Mouse (Mus musculus) kidney, postnatal 4 days (tissue): ENCODE measurements around the gene Gm10964.

ENCODE experiments used
- DNase-seq, 2 experiments: peaks; one replicate each; pipeline ENCODE4 v3.0.0; 2021; ENCODE audit warnings: mixed read lengths in 2 of 2

Gm10964 gene

DNA sequence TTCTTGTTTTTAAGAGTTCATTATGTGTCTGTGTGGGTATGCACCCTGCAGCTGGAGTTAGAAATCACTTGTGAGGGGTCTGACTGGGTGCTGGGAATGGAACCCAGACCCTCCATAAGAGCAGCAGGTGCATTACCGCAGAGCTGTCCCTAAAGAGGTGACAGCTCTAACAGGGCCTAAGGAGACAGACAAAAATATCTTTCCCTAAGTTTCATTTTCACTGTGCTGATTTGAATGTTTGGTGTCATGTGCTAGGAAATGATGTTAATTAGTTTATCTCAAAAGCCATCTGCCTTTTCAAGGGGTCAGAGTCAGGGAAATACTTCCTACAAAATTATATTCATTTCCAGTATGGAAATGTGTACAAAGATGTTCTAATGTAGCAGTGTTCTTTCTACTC is at the start of gene Gm10964:
TSS of gene Gm10964 (plus strand) at position 38 of the 400 bp plus-strand sequence.
- no peak for DNase-seq

DNA sequence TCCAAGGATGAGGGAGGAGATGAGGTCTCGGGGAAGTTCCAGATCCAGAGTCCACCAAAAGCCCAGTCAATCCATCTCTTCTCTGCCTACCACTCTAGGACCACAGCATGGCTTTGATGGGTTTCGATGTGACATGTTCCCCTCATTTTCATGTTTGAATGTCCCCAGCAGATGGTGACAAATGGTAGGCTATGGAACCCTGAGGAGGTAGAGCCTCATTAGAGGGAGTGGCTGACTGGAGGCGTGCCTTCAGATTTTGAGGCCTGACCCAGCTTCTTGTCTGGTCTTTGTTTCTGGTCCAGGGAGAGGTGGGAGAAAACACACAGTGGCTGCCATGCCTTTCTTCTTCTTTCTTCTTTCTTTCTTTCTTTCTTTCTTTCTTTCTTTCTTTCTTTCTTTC is 48.7 kb upstream of the Gm10964 start:
- DNase-seq: peak; percentile 12 to 26

DNA sequence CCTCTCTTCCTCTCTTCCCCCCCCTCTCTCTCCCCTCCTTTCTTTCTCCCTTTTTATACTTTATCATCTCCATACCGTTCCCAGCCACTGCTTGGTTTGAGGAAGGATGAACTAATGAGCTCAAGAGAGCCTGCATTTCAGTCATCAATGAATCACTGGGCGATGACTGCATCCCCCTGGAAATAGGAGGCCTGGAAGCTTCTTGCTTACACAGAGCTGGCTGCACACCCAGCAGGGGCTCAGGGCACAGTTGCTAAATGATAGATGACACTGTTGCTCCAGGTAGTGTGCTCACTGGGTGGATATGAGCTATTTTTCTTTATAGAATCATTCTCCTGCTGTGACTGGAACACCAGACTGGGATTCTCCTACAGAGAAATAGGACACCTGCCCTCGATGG is 43.6 kb upstream of the Gm10964 start:
- no peak for DNase-seq

DNA sequence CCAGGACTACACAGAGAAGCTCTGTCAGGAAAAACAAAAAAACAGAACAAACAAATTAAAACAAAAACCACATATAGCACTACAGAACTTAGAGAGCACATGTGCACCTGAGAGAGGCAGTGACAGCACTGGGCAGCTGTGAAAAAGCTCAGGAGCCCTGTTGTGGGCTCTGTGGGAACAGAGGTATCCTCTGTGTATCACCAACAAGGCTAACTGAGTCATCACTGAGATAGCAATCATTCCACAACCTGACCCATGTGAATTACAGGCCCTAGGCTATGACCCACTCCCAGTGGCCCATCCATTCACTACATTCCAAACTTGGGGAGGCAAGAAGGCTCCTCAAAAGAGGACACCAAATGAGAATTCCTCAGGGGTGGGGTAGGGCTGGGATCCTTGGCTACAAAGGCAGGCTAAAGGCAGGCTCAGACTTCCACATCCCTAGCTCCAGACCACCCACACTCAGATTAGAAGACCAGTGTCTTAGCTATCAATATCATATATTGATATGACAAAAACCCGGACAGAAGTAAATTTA is 42.7 kb upstream of the Gm10964 start:
- no peak for DNase-seq

DNA sequence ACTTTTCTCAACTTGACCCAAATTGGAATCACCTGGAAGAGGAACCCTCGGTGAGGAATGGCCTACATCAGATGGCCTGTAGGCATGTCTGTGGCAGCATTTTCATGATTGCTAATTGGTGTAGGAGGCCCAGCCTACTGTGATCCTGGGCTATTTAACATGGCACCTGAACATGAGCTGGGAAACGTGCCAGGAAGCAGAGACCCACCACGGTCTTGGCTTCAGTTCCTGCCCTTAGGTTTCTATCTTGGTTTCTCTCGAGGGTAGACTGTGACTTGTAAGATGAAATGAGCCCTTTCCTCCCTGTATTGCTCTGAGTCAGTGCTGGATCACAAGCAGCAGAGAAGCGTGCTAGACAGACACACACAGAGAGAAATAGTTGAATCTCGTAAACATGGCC is 34.5 kb upstream of the Gm10964 start:
- DNase-seq: no peak

DNA sequence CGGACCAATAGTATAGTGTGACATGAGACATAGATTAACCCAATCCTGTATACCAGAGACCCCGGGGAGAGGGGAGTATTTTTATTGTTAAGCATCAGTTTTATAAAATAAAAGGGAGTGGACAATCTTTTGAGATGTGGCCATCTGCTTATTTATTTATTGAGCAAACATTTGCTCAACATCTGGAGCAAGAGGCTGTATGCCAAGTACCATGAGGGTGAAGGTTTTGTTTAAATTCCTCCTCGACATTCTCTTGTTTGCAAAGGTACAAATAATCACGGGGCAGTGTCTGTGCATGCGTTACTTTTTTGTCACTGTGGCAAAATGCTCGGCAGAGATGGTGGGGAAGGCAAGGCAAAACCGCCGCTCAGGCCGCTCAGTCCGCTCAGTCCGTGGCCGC is 33.7 kb upstream of the Gm10964 start:
- DNase-seq: no peak

DNA sequence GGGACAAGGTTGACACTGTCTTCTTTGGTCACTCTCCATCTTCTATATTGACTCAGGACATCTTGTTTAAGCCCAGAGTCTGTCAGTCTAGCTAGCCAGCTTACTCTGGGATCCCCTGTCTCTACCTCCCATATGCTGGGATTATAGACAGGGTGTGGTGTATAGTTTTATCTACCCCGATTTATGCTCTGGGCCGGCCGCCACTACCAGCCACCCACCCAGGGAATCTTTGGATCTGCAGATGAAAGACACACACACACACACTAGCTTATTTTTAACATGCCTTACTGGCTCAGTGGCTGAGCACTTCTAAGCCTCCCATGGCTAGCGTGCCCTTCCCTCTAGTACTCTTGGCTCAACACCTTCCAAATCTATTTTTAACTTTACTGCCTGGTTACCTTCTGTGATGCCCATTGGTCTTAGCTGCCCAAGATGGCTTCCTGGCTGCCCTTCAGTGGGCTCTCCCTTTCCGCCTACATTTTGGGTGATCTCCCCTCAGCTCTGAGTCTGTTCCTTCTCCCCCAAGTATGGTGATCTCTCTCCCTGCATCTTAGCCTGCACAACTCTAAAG is 29.6 kb upstream of the Gm10964 start:
- no peak for DNase-seq

DNA sequence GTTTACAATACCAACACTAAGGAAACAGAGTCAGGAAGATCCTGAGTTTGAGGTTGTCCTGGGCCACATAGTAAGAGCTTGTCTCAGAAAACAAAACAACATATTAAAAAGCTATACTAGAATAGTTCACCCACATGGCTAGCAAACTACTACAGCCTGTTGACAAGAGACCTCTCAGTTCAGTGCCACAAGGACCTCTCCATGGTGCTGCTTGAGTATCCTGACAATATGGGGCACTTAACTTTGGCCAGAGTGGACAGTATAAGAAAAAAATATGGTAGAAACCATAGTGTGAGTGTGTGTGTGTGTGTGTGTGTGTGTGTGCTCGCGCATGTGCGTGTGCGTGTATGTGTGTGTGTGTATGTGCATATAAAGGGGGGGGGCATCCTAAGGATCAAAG is 27.0 kb upstream of the Gm10964 start:
- peak; percentile 50 to 60 for DNase-seq

DNA sequence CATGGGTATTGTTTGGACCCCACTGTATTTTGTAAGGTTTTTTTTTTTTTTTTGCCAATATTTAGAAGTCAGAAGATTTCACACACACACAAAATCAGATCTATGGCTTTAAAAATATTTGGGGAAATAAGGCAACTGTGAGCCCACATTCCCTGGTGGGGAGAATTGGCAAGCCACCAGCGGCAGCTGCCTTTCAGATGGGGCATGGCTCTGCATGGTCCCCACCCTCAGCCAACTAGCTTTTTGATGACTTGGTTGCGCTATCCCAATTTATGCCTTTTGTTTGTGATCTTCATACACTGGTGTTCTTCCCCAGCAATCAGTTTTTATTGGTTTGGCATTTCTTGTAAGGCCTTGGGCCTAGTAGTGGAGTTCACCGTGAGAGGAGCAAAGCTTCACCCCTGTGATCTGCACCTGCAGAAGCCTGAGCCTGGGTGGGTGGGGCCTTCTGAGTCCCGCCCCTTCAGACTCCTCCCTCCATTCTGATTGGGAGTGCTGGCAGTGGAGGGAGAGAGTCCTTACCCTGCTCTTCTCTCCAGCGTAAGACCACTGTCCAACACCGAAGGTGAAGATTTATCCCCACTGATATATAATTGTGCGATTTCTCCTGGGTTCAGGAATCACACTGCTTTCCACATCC is 24.8 kb upstream of the Gm10964 start:
- DNase-seq: no peak

DNA sequence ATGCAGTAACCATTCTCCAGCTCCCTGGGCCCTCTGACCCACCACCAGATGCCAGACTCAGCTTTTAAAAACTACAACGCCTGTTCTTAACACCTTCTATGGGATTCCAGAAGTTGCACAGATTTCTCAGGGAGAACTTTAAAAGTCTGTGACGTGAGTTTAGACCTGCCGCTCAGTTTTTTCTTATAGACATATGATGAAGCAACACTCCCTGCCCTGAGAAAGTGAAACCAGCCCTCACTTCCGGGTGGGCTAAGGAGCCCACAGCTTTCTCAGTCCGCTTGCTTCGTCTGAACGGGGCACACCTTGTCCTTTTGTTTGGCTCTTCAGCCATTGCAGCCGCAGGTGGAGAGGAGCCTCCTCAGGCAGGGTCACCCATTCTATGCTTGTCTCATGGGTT is 24.2 kb upstream of the Gm10964 start:
- DNase-seq: no peak

DNA sequence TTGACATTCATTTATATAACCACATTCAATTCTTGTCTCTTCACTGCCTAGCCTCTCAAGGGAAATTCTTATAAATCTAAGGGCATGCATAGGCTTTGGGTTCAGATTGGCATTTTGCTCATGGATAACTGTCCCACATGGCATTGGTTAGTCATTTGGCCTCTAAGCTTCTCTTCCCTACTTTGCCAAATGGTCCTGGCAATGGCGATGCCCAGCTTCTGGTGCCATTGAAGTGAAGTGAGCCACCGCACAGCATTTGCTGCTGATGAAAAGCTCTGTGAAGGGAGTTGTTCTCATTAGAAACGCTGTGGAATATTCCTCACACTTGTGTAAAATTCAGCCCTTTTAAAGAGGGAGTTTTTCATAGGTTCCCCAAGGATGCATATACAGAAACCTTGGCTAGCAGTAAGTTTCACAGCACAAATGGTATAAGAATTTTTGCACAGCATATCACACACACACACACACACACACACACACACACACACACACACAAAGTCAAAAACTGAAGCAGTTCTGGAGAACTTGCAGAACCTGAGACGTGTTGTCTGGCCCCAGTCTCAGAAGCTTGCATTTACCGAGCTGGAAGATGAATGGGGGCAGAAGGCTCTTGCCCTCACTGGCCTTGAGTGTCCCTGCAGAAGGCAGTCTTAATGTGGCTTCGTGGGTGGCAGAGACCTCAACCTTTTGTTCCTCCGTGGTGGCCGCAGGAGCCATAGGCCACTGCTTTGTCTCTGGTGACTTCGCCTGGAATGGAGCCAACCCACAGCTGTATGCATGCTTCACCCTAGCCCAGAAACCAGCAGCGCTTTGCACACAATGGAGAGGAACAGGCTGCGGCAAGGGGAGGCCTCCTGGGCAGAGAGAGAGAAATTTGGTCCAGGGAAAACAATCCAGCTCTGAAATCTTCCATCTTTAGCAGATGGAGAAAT is 23.1 kb upstream of the Gm10964 start:
- peak; percentile 81 to 85 for DNase-seq

DNA sequence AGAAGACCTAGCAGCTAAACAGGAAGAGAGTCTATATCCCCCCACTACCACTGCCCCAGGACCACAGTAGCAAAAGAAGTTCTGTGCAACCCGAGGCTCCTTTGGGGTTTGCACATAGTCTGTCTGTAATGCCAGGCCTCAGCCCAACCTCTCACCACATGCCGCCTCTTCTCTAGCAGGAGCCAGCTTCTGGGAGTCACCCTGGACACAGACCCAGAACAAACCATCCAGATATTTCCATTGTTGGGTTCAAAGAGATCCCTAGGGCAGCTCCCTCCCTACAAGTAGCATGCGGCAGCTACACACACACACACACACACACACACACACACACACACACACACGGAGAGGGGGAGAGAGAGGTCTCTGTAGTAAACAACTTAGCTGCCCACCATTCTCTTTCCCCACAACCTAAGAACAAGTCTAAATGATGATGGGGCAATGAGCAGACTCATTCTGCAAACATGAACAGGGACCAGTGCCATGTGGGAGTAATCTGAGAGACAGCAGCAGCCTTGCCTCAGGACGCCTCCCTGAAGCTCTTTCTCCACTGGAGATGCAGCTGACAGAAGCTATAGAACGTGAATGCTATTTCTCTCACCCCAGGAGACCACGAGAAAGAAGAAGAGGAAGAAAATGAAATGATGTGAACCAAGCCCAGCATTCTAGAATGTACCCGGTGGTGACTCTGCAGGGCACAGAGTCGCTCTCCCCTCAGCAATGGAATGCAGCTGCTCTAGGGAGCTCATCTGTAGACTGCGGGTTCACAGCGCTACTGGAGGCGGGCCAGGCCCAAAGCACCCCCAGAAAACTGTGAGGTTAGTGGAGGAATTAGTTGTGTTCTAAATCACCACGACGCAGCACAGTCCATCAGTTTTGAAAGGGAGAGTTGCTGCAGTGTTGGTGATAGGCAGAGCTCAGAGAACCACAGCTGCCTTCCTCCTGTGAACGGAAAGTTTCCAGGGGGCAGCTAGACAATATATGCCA is 22.1 kb upstream of the Gm10964 start:
- peak; percentile 46 to 56 for DNase-seq

DNA sequence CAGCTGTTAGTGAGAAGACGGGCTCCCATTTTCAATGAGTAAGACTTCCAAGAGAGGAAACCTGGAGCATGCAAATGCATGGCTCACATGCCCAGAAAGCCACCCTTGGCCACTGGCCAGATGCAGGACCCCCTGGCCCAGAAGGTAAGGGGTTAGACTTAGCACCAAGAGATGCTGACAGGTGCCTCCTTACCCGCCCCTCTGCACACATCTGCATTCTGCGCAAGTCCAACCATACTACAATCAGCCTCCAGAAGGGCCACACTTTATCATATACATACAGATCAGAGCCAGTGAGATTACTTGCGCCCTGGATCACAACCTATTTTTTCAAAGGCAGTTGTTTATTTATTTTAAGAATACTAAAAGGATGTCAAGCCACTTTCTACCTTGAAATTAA is 20.4 kb upstream of the Gm10964 start:
- DNase-seq: no peak

DNA sequence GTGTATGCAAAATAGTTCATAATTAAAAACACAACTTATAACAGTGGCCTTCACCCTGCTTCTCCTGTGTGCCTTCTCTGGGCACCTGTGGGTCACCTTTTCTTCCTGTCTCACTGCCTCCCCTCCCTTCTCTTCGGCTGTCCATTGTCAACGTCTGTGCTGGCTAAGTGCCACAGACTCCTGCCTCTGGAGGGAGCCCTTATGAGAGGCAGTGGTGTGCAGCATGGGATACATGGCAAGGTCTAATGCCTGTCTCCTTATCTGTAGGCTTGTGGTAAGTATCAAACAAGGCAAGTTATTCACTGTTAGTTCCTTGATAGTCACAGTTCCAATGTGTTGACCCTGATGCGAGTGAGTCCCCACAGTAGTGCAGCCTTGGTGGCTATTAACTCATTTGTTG is 15.0 kb upstream of the Gm10964 start:
- peak in 1 of 2 experiments; percentile 18 for DNase-seq

DNA sequence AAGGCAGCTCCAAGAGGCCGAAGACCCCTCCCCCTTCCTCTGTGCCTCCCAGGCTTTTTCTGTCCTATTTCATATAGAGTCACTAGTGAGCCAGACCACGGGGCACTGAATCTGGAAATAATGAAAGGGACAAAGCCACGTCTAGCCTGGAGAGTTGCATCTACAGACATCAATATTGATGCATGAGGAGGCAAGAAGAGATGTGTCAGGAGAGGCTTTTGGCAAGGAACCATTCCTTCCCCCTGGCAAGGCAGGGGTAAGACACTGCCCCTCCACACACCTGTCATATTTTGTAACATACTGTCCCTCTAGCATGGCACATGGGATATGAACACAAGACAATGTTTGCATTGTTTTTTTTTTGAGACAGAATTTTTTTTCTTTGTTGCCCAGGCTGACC is 12.5 kb upstream of the Gm10964 start:
- no peak for DNase-seq

DNA sequence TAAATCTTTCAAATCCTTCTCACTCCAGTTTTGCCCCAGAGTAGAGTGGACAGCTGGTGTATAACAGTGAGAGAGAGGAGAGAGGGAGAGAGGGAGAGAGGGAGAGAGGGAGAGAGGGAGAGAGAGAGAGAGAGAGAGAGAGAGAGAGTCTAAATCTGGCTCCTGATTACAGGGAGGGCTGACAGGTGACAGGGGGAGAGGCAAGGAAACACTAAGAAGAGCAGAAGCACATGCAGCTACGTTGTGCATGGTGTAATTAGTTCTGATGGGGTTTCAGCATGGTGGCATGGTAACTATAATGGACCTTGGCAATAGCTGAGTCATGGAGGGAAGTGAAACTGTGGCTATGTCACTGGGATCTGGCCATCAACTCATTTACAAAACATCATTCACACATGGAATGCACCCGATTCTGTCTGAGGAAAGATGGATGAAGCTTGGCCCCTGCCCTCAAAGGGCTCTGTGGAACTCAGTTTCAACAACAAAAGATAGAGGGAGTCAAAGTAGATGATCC is 11.3 kb upstream of the Gm10964 start:
- DNase-seq: no peak

DNA sequence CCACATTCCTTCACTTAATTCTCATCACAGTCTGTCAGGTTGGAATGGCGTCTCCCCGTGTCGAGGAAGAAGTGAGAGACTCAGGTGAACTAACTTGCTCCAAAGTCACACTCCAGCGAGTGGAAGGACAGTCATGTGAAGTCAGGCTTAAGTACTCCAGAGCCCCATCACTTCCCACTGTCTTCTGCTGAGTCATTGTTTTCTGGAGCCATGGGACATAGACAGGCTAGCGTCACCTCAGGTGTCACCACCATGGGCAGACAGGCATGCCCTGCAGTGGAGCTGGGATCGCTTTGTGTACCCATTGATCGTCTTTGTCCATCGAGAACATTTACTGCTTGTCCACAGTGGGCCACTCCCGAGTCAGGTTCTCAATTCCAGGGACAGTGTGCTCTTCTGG is 9.3 kb upstream of the Gm10964 start:
- no peak for DNase-seq

DNA sequence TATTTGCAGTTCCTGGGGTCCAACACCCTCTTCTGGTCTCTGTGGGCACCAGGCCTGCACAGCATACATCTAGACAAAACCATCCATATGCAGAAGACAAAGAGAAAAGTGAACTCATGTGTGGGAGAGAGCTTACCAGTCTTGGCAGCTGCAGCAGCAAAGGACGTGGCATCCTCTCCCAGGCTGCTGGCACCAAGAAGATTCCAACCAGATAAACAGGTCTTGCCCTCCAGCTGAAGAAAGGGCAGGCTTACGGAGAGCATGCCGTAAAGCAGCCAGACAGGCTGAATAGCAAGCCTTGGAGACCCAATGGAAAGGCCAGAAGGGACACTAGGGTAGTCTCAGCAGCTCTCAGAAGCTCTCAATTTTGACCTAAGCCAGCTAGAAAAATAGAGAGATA is 7.0 kb upstream of the Gm10964 start:
- DNase-seq: no peak

DNA sequence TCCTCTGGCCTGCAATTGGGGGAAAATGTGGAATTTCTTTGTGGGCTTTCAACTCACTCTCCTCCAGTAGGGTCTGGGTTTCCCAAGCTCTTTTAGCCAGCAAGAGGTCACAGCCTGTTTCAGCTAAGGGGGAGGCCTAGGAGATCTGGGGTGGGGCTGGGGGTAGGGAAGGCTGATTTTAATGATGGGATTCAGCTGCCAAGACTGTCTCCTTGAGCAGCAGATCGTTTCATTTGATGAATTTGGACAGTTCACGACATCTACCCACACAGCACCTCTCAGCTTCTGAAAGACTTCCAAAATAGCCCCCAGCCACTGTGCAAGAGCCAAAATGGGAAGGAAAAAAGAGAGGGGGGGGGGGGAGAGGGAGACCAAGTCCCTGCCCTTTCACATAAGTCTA is 6.0 kb upstream of the Gm10964 start:
- peak; percentile 24 to 31 for DNase-seq

DNA sequence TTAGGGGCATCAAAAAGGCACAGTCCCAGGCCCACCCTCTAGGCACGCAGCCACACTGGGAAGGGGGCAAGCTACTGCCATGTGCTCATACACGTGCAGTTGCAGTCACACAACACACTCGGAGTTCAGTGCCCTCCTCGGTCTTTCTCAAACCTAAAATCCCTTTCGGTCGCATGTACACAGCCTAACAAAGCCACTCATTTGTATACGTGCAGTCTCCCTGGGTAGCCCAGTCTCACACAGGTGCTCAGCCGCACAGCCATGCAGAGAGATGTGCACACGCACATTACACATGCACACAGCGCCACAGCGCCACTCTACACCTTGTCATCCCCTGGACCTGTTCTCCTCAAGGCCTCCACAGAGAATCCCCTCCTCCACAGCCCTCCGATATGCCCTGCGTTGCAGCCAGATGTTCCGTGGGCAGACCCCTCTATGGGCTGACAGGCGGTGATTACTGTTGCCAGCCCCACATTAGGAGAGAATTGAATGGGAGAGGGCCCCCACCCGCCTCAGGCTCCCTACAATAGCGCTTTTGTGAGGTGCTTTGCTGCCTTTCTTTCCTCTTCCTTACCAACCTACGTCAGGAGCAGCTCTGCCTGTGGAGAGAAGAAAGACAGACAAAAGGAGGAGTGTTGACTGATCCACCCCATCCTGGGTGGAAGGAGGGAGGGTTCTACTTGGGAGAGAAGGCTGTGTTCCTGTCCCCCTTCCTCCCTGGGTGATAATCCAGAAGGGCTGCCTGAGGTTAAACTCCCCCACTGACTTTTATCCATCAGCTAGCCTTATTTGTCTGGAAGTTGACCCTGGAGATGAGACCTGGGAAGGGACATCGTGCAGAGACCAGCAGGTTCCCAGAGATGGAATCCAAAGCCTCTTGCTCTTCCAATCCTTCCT is 5.1 kb upstream of the Gm10964 start:
- DNase-seq: peak in 1 of 2 experiments; percentile 27
